Mouse (Mus musculus) CD4-positive, CD25-positive, alpha-beta regulatory T cell, adult 4 months (primary cell): ENCODE measurements at regions not wholly inside any gene's neighbourhood (a gene's known extent, or its start where the extent isn't known, plus 50 kb on each side); places are given as distances from the start of the nearest gene placed in this dataset.
A peak's percentile ranks its signal among the peaks of the same experiment; 100 is the strongest.

ENCODE experiments used
- ATAC-seq: one replicate; pipeline ENCODE4 v1.8.0; 2017

- no peak for ATAC-seq
These were observed 294.9 kb upstream of the Agtr1b start for GRCm38 (mm10) chr3:20661883-20662282.

DNA sequence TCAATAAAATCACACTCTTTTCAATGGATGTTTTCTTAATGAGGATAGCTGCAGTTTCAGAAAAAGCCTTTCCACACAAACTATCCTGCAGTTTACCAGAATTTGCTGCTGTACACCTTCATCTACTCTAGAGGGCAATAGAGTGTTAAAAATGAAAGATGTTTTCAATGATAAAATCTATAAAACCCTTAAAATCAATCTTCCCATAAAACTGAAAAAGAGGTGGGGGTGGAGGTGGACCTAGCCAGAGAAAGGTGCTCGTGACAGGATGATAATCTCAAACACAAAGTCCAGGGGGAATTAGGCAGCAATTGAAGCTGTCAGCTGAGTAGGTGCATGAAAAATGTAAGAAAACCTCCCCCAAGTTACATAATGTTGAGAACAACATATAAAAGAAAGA is 288.4 kb upstream of the Agtr1b start:
- peak; percentile 53 for ATAC-seq
